Mouse (Mus musculus) layer of hippocampus, adult 18-20 months (tissue): ENCODE data around the gene Otulin. TPM values are rescaled to one million over a fixed set of nuclear protein-coding genes. Genes with fewer than 3 reads are reported as not detected.

Experiments
- DNase-seq, 2 experiments: peaks; one replicate each; pipeline ENCODE4 v3.0.0; 2022; ENCODE audit warnings: low spot score in 2 of 2
- total RNA-seq, 2 experiments: library from RNA; stranded (reverse); gene quantifications; 2 replicates each; pipeline ENCODE4 v1.2.3; 2021

Otulin gene
- total RNA-seq, 2 experiments from 2014 or later: 20.7 to 21.4 TPM

GRCm38 (mm10) chr15:27552129-27552700 lies 78.3 kb downstream of the Otulin start:
- DNase-seq: no peak

GRCm38 (mm10) chr15:27551117-27552114 lies 79.1 kb downstream of the Otulin start:
- no peak for DNase-seq

GRCm38 (mm10) chr15:27550358-27550992 lies 80.0 kb downstream of the Otulin start:
- DNase-seq: no peak

- DNase-seq: no peak
Measured at GRCm38 (mm10) chr15:27549878-27550277, 80.6 kb downstream of the Otulin start.

- DNase-seq: no peak
Measured at GRCm38 (mm10) chr15:27549071-27549470, 81.4 kb downstream of the Otulin start.

GRCm38 (mm10) chr15:27548110-27548509 lies 82.4 kb downstream of the Otulin start:
- no peak for DNase-seq

DNA sequence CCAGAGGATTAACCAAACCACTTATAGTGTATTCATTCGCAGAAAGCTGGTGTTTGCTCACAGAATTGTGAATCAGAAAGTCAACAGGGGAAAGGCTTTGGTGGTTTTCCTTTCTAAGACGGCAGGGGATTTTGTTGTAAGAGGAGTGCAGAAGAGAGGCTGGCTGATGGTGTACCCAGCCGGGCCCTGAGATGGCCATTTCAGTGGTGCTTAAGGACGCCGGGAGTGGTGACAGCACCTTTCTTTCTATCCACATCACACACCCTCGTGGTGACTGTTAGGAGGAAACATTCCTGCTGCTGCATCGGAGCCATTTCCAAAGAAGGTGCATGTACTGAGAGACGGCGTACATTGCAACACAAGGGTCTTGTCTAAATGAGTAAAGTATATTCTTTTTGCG lies 85.3 kb downstream of the Otulin start:
- DNase-seq: no peak

DNA sequence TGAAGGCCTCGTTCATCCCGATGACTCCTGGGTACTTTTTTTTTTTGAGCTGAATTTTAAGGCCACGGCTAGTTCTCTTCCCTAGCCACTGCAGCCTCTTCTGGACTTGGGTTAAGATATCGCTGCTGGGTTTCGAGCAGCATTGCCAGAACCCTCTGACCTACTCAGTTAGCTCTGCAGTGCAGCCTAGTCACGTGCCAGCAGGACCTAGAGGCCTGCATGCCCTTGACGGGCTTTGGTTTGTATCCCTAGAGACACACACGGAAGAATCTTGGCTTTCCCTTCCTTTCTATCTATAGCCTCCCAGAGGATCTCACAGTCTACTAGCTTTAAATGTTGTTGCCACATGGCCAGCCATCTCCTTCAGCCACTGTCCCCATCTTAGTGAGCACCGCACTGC lies 90.7 kb downstream of the Otulin start:
- no peak for DNase-seq

DNA sequence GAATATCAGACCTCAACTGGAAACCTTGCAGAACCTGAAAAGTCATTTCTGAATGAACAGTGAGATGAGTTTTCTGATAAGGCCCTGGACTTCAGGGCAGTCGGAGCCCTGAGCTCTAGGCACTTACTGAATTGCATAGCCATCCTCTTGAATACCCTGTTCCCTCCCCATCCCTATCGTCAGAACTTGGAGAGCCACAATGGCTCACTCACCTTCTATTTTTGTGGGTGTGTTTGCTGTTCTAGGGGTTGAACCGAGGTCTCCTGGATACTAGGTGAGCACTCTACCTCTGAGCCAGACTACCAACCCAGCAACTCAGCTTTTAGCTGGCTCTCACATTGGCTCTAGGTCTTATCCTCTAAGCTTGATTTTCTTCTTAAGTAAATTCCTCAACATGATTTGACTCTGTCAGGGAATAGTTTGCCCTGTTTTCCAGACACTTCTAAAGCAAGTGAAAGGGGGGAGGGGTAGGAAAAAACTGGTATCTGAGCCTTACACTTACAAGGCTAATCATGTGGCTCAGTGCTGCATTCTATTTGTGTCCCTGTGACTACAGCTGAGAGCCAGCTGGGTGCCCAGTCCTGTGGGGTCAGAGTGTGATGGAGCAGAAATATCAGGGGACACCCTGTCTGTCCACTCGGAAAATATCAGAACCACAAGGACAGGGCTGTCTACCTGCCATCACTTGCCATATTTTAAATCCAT lies 92.8 kb downstream of the Otulin start:
- no peak for DNase-seq

DNA sequence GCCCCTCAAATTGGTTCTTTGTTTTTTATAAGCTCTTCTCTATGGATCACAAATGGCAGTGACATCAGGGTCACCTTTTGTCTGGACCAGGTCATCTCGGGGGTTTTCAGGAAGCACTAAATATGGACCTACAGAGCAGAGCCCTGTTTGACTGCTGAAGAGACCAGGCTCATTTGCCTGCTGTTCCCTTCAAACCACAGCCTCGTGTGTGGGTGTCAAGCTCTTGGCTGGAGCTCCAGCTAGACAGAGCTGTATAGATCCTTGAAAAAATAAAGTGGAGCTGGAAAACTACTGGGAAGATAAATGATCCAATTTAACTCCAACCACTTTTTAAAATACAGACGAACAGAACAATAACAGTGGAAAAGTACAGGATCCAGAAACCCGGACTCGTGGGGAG lies 93.7 kb downstream of the Otulin start:
- DNase-seq: peak; percentile 61 to 82

- no peak for DNase-seq
Measured at GRCm38 (mm10) chr15:27536186-27536585, 94.3 kb downstream of the Otulin start.

- no peak for DNase-seq
Measured at GRCm38 (mm10) chr15:27535681-27536080, 94.8 kb downstream of the Otulin start.

DNA sequence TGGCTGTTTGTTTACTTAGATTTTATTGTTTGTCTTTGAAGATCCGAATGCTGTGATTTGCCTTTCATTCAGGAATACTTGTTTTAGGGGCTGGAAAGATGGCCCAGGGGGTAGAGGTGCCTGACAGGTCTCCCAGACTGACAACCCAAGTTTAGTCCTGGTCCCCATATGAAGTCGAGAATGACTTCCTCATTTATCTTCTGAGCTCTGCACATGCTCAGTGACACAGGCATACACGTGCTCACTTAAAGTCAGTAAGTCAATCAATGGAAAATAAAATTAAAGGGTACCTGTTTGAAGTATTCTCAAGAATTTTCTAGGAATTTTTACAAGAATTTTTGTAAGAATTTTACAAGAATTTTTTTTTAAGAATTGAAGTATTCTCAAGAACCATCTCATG lies 97.5 kb downstream of the Otulin start:
- no peak for DNase-seq

- no peak for DNase-seq
Measured at GRCm38 (mm10) chr15:27530023-27530422, 100.5 kb downstream of the Otulin start.

GRCm38 (mm10) chr15:27528896-27529295 lies 101.6 kb downstream of the Otulin start:
- DNase-seq: no peak

GRCm38 (mm10) chr15:27525233-27526005 lies 105.1 kb downstream of the Otulin start:
- no peak for DNase-seq

DNA sequence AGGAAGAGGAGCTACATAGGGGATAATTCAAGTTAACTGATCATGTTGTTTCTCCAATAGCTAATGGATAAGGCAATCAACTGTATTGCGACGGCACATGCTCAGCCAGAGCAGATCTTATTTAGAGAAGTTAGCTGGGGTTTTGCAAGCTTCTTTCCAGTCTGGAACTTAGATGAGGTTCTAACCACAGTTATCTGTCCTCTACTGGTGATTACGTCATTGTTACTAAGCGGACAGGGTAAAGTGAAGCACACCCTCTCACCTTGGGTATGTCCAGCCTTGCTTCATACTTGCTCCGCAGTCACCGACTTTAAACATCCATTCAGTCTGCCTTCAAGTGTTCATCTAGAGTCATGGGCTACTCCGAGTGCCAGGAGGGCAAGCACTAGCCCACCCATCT lies 110.6 kb downstream of the Otulin start:
- DNase-seq: no peak

DNA sequence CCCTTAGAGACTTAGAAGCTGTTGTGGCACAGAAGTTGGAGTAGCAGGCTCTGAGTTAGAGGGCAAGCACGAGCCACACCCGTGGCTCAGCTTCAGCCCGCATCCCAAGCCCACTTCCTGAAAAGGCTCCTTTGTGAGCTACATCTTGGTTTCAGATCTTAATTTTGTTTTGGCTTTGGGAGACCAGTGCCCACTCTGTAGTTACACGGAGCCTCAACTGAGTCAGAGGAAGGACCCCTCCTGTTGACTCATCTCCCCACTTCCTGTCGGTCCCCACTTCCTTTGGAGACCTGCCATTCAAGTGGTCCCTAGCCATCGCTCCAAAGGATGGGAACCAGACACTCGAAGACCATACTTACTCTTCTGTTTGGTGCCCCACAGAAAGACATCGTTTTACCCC lies 112.5 kb downstream of the Otulin start:
- DNase-seq: no peak

- DNase-seq: no peak
Measured at GRCm38 (mm10) chr15:27516927-27517326, 113.6 kb downstream of the Otulin start.

DNA sequence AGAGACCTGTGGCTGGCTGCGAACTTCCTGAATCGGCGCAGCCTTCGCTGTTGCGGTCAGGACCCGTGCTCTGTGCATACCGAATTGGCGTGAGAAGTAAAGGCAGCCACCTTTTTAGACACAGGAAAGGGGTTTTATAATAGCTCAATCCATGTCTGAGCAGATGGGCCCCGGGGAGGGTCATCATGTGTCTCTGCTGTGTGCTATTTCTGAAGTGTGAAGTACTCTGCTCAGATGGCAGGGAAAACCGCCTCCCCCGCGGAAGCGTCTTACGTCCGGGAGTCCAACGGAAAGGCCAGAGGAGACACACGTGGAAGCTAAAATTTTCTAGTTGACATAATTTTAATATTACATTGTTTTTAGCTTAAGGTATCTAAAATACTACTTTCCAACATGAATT lies 121.5 kb downstream of the Otulin start:
- peak in 1 of 2 experiments; percentile 54 for DNase-seq

- no peak for DNase-seq
Measured at GRCm38 (mm10) chr15:27508169-27508568, 122.3 kb downstream of the Otulin start.
